Mouse (Mus musculus) spleen, postnatal 10 days (tissue): ENCODE results near the gene Nhs.
"Not testable (repeated sequence)": the region's sequence is repeated elsewhere in the genome, so short reads cannot be mapped to it uniquely, and the experiment has no call there.

Experiments
- DNase-seq, 2 experiments: peaks; one replicate each; pipeline ENCODE4 v3.0.0; 2021 to 2022; ENCODE audit warnings: low spot score in 2 of 2

The Nhs gene

GRCm38 (mm10) chrX:161943098-161943680 is 216.3 kb downstream of the Nhs start:
- DNase-seq: no peak

GRCm38 (mm10) chrX:161940696-161941095 is 218.8 kb downstream of the Nhs start:
- DNase-seq: no peak

- DNase-seq: no peak
Observed at GRCm38 (mm10) chrX:161926683-161927053, 232.9 kb downstream of the Nhs start.

GRCm38 (mm10) chrX:161925973-161926682 is 233.4 kb downstream of the Nhs start:
- no peak for DNase-seq

- no peak for DNase-seq
Observed at GRCm38 (mm10) chrX:161922655-161923054, 236.9 kb downstream of the Nhs start.

- no peak for DNase-seq
Observed at GRCm38 (mm10) chrX:161921581-161921980, 237.9 kb downstream of the Nhs start.

- no peak for DNase-seq
Observed at GRCm38 (mm10) chrX:161909963-161910362, 249.6 kb downstream of the Nhs start.

GRCm38 (mm10) chrX:161908652-161909403 is 250.7 kb downstream of the Nhs start:
- DNase-seq: no peak

- no peak for DNase-seq
Observed at GRCm38 (mm10) chrX:161907595-161908592, 251.6 kb downstream of the Nhs start.

- no peak for DNase-seq
Observed at GRCm38 (mm10) chrX:161894442-161894841, 265.1 kb downstream of the Nhs start.

GRCm38 (mm10) chrX:161883661-161884060 is 275.9 kb downstream of the Nhs start:
- DNase-seq: no peak

- no peak for DNase-seq
Observed at GRCm38 (mm10) chrX:161877123-161877522, 282.4 kb downstream of the Nhs start.

GRCm38 (mm10) chrX:161873511-161873910 is 286.0 kb downstream of the Nhs start:
- peak in 1 of 2 experiments; percentile 22 for DNase-seq

- DNase-seq: no peak
Observed at GRCm38 (mm10) chrX:161871306-161871705, 288.2 kb downstream of the Nhs start.

- no peak for DNase-seq
Observed at GRCm38 (mm10) chrX:161855630-161856029, 303.9 kb downstream of the Nhs start.

- no peak for DNase-seq
Observed at GRCm38 (mm10) chrX:161853626-161854312, 305.8 kb downstream of the Nhs start.

- DNase-seq: not testable (repeated sequence)
Observed at GRCm38 (mm10) chrX:161826186-161826585, 333.3 kb downstream of the Nhs start.

- no peak for DNase-seq
Observed at GRCm38 (mm10) chrX:161790182-161790581, 369.3 kb downstream of the Nhs start.
